Mouse (Mus musculus): ENCODE results near the gene BC003965.
A peak's percentile ranks its signal among the peaks of the same experiment; 100 is the strongest.

BC003965 gene

GRCm38 (mm10) chr17:25184129-25184691 is at the start of gene BC003965:
BC003965 (plus strand) TSS chr17:25184554.
- DNase-seq = peak; percentile 99

GRCm38 (mm10) chr17:25135622-25136021 is 48.7 kb upstream of the BC003965 start:
- DNase-seq = no peak

- DNase-seq = no peak
Observed at GRCm38 (mm10) chr17:25138803-25139202, 45.6 kb upstream of the BC003965 start.

- no peak for DNase-seq
Observed at GRCm38 (mm10) chr17:25139960-25140359, 44.4 kb upstream of the BC003965 start.

- DNase-seq = no peak
Observed at GRCm38 (mm10) chr17:25162161-25162560, 22.2 kb upstream of the BC003965 start, which contains the start of gene Ccdc154. Ccdc154 (plus strand) TSS chr17:25162461.

GRCm38 (mm10) chr17:25163387-25163786 is 21.0 kb upstream of the BC003965 start:
- no peak for DNase-seq

GRCm38 (mm10) chr17:25164770-25165169 is 19.6 kb upstream of the BC003965 start:
- no peak for DNase-seq

- DNase-seq = no peak
Observed at GRCm38 (mm10) chr17:25165970-25166671, 18.2 kb upstream of the BC003965 start.

GRCm38 (mm10) chr17:25169706-25170105 is 14.6 kb upstream of the BC003965 start:
- no peak for DNase-seq

- DNase-seq = peak; percentile 26
Observed at GRCm38 (mm10) chr17:25172558-25172957, 11.8 kb upstream of the BC003965 start.

GRCm38 (mm10) chr17:25175411-25175810 is 8.9 kb upstream of the BC003965 start, which contains the start of gene Gm38655:
Gm38655 (minus strand) TSS chr17:25175471.
- DNase-seq = peak; percentile 22

- no peak for DNase-seq
Observed at GRCm38 (mm10) chr17:25183232-25183631, 1.1 kb upstream of the BC003965 start.

GRCm38 (mm10) chr17:25184961-25185360 is 607 bp downstream of the BC003965 start:
- no peak for DNase-seq

GRCm38 (mm10) chr17:25187784-25188149 is 3.4 kb downstream of the BC003965 start:
- DNase-seq = no peak

- peak; percentile 80 for DNase-seq
Observed at GRCm38 (mm10) chr17:25188150-25189031, 4.0 kb downstream of the BC003965 start, which contains the start of gene Unkl. Unkl (plus strand) TSS chr17:25188397.

- no peak for DNase-seq
Observed at GRCm38 (mm10) chr17:25189091-25189490, 4.7 kb downstream of the BC003965 start.

GRCm38 (mm10) chr17:25202401-25202800 is 18.0 kb downstream of the BC003965 start:
- no peak for DNase-seq

- no peak for DNase-seq
Observed at GRCm38 (mm10) chr17:25210006-25210405, 25.7 kb downstream of the BC003965 start.

- DNase-seq = no peak
Observed at GRCm38 (mm10) chr17:25210680-25211466, 26.5 kb downstream of the BC003965 start.

GRCm38 (mm10) chr17:25211705-25212104 is 27.4 kb downstream of the BC003965 start:
- no peak for DNase-seq

- no peak for DNase-seq
Observed at GRCm38 (mm10) chr17:25215431-25215830, 31.1 kb downstream of the BC003965 start.

GRCm38 (mm10) chr17:25218967-25219366 is 34.6 kb downstream of the BC003965 start:
- no peak for DNase-seq

Measured in lung, postnatal 14 days (tissue).